Mouse (Mus musculus) embryonic facial prominence, embryonic 11.5 days (tissue): ENCODE data around the gene Retnlb. TPM values are rescaled to one million over a fixed set of nuclear protein-coding genes. Genes with fewer than 3 reads are reported as not detected.

Experiments
- ATAC-seq: fragments of 200-750 bp; cut with Nextera tagmentation; replicated peaks from 2 replicates; pipeline ENCODE4 v1.8.0; 2017; ENCODE audit warnings: low read depth; ENCODE audit not compliant: insufficient number of reproducible peaks, low FRiP score, low TSS enrichment
- DNase-seq: peaks from one replicate; pipeline ENCODE4 v3.0.0-alpha.2; 2015; ENCODE audit warnings: low spot score
- H3K27ac ChIP-seq: fragments of 300-500 bp; sonication (generic); replicated peaks from 2 replicates; pipeline ENCODE4 v1.5.1; 2014; ENCODE audit warnings: mild to moderate bottlenecking, low read depth, low read length, control low read depth
- H3K27me3 ChIP-seq: fragments of 300-500 bp; sonication (generic); 2 replicates; pipeline ENCODE4 v1.6.1; 2014; ENCODE audit warnings: mild to moderate bottlenecking, low read length, moderate library complexity, mixed read lengths; ENCODE audit not compliant: control insufficient read depth, insufficient read depth
- H3K36me3 ChIP-seq: fragments of 300-500 bp; sonication (generic); replicated peaks from 2 replicates; pipeline ENCODE4 v1.6.1; 2014; ENCODE audit warnings: low read depth, mild to moderate bottlenecking, low read length, moderate library complexity, mixed read lengths; ENCODE audit not compliant: control insufficient read depth, insufficient read depth
- H3K4me1 ChIP-seq: fragments of 300-500 bp; sonication (generic); 2 replicates; pipeline ENCODE4 v1.6.1; 2014; ENCODE audit warnings: low read length, mixed read lengths; ENCODE audit not compliant: control insufficient read depth, insufficient read depth
- H3K4me2 ChIP-seq: fragments of 300-500 bp; sonication (generic); 2 replicates; pipeline ENCODE4 v1.6.1; 2014; ENCODE audit warnings: low read depth, mild to moderate bottlenecking, control low read depth, low read length, moderate library complexity
- H3K4me3 ChIP-seq: fragments of 300-500 bp; sonication (generic); 2 replicates; pipeline ENCODE4 v1.5.1; 2014; ENCODE audit warnings: low read depth, low read length, control low read depth
- H3K9ac ChIP-seq: fragments of 300-500 bp; sonication (generic); replicated peaks from 2 replicates; pipeline ENCODE4 v1.6.1; 2014; ENCODE audit warnings: mild to moderate bottlenecking, control low read depth, low read length
- H3K9me3 ChIP-seq: fragments of 300-500 bp; sonication (generic); replicated peaks from 2 replicates; pipeline ENCODE4 v1.6.1; 2016; ENCODE audit warnings: mild to moderate bottlenecking, low read length, inconsistent platforms, mixed read lengths; ENCODE audit not compliant: control insufficient read depth
- WGBS: fragments of 180-500 bp; shearing (Covaris S2); extraction: QIAGEN DNeasy Blood & Tissue Kit; methylation state at CpG from one replicate; pipeline ENCODE4 v1.1.7; 2014; 5-methylcytosine and 5-hydroxymethylcytosine counted together
- polyA plus RNA-seq: library from polyadenylated mRNA; unstranded; fragments of >200 nt; fragmentation: Nextera tagmentation; extraction: Ambion mirVana; gene quantifications from 2 replicates; pipeline ENCODE4 v1.2.1, GENCODE M21; 2014

The Retnlb gene
- not detected in 2 replicates for polyA plus RNA-seq

DNA sequence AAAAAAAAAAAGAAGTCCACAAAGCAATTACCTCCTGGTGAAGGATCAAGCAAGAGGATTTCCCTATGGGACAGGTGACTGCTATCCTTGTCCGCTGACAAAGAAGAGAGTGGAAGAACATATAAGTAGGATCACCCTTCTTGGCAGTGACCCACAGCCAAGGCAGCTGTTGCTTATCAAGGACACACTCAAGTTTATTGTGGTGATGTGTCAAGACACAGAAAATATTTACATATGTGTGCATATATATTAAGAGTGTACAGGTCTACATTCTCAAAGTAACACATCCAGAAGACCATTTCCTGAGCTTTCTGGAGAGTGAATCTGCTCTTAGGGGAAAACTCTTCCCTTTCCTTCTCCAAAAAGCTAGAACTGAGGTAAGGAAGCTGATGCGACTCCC lies at the start of gene Retnlb:
Retnlb (plus strand) TSS at position 162 of the 400 bp plus-strand sequence.
- no peak within 1 kb of the TSS for H3K27ac ChIP-seq
- H3K36me3 ChIP-seq, result no peaks in the 10 kb centered on the region
- no peak within 1 kb of the TSS for H3K4me2 ChIP-seq
- no peak within 1 kb of the TSS for H3K9ac ChIP-seq
- H3K27me3 ChIP-seq, result no peaks in the 10 kb centered on the region
- no peak within 1 kb of the TSS for H3K4me3 ChIP-seq
- no peaks in the 10 kb centered on the region for H3K9me3 ChIP-seq
- WGBS, result 95% methylated on average over 2 of the region's 2 CpGs
- ATAC-seq (no peak), DNase-seq (no peak)
- no peaks in the 10 kb centered on the region for H3K4me1 ChIP-seq

DNA sequence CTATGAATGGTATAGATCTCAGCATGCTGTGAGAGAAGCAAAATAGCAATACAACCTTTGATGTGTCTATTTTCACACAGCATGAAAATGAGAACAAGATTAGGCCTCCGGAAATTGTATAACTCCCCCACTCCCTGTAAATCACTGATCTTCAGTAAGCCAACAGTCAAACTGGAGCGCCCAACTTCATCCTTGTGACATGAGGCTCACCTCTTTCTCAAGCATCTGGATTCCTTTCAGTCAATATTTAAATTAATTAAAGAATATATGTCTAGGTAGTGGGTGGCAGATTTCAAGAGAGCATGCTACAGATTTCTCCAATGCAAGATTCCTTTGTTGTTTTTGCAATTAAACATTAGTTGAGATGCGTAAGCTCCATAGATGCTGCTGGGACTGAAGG lies 47.5 kb upstream of the Retnlb start:
- WGBS, result 85% methylated on average over 3 of the region's 3 CpGs
- Histone ChIP-seq H3K9me3 (no peaks in the 10 kb centered on the region), H3K36me3 (no peaks in the 10 kb centered on the region), H3K27me3 (no peaks in the 10 kb centered on the region), H3K4me3 (no peak overlapping the region), H3K9ac (no peak overlapping the region), H3K4me2 (no peak overlapping the region), H3K4me1 (no peaks in the 10 kb centered on the region), H3K27ac (no peak overlapping the region)
- no peak for ATAC-seq
- DNase-seq, result no peak

GRCm38 (mm10) chr16:48771971-48772445 lies 44.6 kb upstream of the Retnlb start, which contains the start of gene Trat1:
Gene Trat1, minus strand, starts transcription at chr16:48772021.
- Histone ChIP-seq H3K9ac (no peak within 1 kb of the TSS), H3K4me3 (no peak within 1 kb of the TSS), H3K27me3 (no peaks in the 10 kb centered on the region), H3K27ac (no peak within 1 kb of the TSS), H3K4me2 (no peak within 1 kb of the TSS), H3K36me3 (no peaks in the 10 kb centered on the region), H3K9me3 (no peaks in the 10 kb centered on the region), H3K4me1 (no peaks in the 10 kb centered on the region)
- ATAC-seq (no peak), DNase-seq (no peak)
- WGBS, result 82% methylated on average over 3 of the region's 3 CpGs

DNA sequence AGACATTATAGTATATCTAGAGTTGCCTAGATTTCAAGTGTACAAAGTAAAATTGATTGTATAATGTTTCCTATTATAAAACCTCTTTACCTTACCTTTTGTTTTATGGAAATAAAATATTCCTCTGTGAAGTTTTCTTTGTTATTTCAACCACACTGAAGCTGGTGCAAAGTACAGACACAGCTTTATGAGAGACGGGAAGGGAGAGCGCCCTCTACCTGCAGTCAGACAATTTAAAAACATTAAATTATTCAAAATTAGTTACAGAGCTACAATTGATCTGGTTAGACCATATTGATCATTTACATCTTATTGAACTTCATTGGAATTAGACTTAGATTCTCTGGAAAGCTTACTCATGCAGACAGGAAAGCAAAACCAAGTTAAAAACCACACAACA lies 39.4 kb upstream of the Retnlb start:
- Histone ChIP-seq H3K4me1 (no peaks in the 10 kb centered on the region), H3K36me3 (no peaks in the 10 kb centered on the region), H3K4me3 (no peak overlapping the region), H3K9ac (no peak overlapping the region), H3K27me3 (no peaks in the 10 kb centered on the region), H3K9me3 (no peaks in the 10 kb centered on the region), H3K27ac (no peak overlapping the region), H3K4me2 (no peak overlapping the region)
- WGBS, result 59% methylated on average over 2 of the region's 2 CpGs
- ATAC-seq (no peak), DNase-seq (no peak)

GRCm38 (mm10) chr16:48786258-48786657 lies 30.4 kb upstream of the Retnlb start:
- DNase-seq (no peak), ATAC-seq (no peak)
- Histone ChIP-seq H3K9ac (no peak overlapping the region), H3K4me1 (no peaks in the 10 kb centered on the region), H3K4me2 (no peak overlapping the region), H3K27me3 (no peaks in the 10 kb centered on the region), H3K9me3 (no peaks in the 10 kb centered on the region), H3K27ac (no peak overlapping the region), H3K36me3 (no peaks in the 10 kb centered on the region), H3K4me3 (no peak overlapping the region)
- 77% methylated on average over 3 of the region's 3 CpGs for WGBS

DNA sequence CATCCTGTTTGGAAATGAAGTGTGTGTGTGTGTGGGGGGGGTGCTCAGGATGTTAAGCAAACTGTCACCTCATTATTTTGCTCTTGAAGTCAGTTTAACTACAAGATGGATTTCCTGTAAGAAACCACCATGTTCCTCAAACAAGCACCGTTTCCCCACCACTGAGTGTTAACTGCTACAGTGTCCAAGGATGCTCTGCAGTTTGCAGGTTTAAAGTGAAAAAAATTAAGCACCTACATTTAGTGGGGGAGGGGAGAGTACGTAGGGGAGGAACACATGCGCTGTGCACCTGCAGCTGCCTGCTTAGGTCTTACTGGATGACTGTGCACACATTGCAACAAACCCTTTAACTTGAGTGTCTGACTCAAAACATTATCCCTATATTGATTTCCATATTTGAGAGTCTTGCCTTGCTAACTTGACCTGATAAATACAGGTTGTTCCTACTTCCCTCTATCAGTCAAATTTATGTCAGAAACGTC lies 27.9 kb upstream of the Retnlb start:
- no peaks in the 10 kb centered on the region for H3K27me3 ChIP-seq
- ATAC-seq, result no peak
- H3K4me2 ChIP-seq, result no peak overlapping the region
- no peak overlapping the region for H3K9ac ChIP-seq
- no peaks in the 10 kb centered on the region for H3K36me3 ChIP-seq
- no peak overlapping the region for H3K27ac ChIP-seq
- no peaks in the 10 kb centered on the region for H3K4me1 ChIP-seq
- no peaks in the 10 kb centered on the region for H3K9me3 ChIP-seq
- no peak for DNase-seq
- 81% methylated on average over 4 of the region's 4 CpGs for WGBS
- no peak overlapping the region for H3K4me3 ChIP-seq

- 84% methylated on average over 3 of the region's 3 CpGs for WGBS
- Histone ChIP-seq H3K27me3 (no peaks in the 10 kb centered on the region), H3K4me2 (no peak overlapping the region), H3K27ac (no peak overlapping the region), H3K4me1 (no peaks in the 10 kb centered on the region), H3K4me3 (no peak overlapping the region), H3K36me3 (no peaks in the 10 kb centered on the region), H3K9ac (no peak overlapping the region), H3K9me3 (no peaks in the 10 kb centered on the region)
- DNase-seq (no peak), ATAC-seq (no peak)
Measured at GRCm38 (mm10) chr16:48798285-48798684, 18.4 kb upstream of the Retnlb start.

DNA sequence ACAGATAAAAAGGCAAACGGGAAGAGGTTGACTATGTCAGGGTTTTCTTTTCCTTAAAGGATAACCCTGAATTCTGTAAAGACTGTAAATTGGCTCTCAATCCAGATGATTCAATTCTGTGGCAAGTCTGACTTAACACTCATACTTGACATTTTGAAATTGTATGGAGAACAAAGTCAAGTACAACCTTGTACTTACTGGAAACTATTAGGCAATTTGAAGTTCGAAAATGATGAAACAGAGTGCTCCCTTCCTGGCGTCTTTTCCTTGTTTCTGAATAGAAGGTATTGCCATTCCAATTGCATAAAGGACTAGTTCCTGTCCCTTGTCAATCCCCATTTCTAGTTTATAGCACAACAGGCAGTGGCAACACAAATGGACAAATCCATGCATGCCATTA lies 17.2 kb upstream of the Retnlb start:
- Histone ChIP-seq H3K27ac (no peak overlapping the region), H3K4me3 (no peak overlapping the region), H3K36me3 (no peaks in the 10 kb centered on the region), H3K9me3 (no peaks in the 10 kb centered on the region), H3K9ac (no peak overlapping the region), H3K4me1 (no peaks in the 10 kb centered on the region), H3K27me3 (no peaks in the 10 kb centered on the region), H3K4me2 (no peak overlapping the region)
- ATAC-seq (no peak), DNase-seq (no peak)
- 89% methylated on average over 3 of the region's 3 CpGs for WGBS
